Mouse (Mus musculus) midbrain, embryonic 13.5 days (tissue): Measurements from ENCODE around the gene Zfp383. TPM values are rescaled to one million over a fixed set of nuclear protein-coding genes. Genes with fewer than 3 reads are reported as not detected.
A peak's percentile ranks its signal among the peaks of the same experiment; 100 is the strongest.

Source experiments
- ATAC-seq: fragments of 200-750 bp; cut with Nextera tagmentation; 2 replicates; pipeline ENCODE4 v1.8.0; 2017; ENCODE audit warnings: mild to moderate bottlenecking, moderate TSS enrichment, moderate library complexity
- H3K27ac ChIP-seq: fragments of 300-500 bp; sonication (generic); 2 replicates; pipeline ENCODE4 v1.5.1; 2015; ENCODE audit warnings: inconsistent platforms, mild to moderate bottlenecking, moderate library complexity
- H3K27me3 ChIP-seq: fragments of 300-500 bp; sonication (generic); 2 replicates; pipeline ENCODE4 v1.6.1; 2015; ENCODE audit warnings: mild to moderate bottlenecking, inconsistent platforms
- H3K36me3 ChIP-seq: fragments of 300-500 bp; sonication (generic); 2 replicates; pipeline ENCODE4 v1.6.1; 2015; ENCODE audit warnings: mild to moderate bottlenecking, inconsistent platforms
- H3K4me1 ChIP-seq: fragments of 300-500 bp; sonication (generic); replicated peaks from 2 replicates; pipeline ENCODE4 v1.6.1; 2015; ENCODE audit warnings: inconsistent platforms
- H3K4me2 ChIP-seq: fragments of 300-500 bp; sonication (generic); replicated peaks from 2 replicates; pipeline ENCODE4 v1.6.1; 2015; ENCODE audit warnings: moderate library complexity, mild to moderate bottlenecking, inconsistent platforms
- H3K4me3 ChIP-seq: fragments of 300-500 bp; sonication (generic); replicated peaks from 2 replicates; pipeline ENCODE4 v1.5.1; 2015; ENCODE audit warnings: mild to moderate bottlenecking, inconsistent platforms
- H3K9ac ChIP-seq: fragments of 300-500 bp; sonication (generic); replicated peaks from 2 replicates; pipeline ENCODE4 v1.6.1; 2015; ENCODE audit warnings: mild to moderate bottlenecking, inconsistent platforms
- H3K9me3 ChIP-seq: fragments of 300-500 bp; sonication (generic); 2 replicates; pipeline ENCODE4 v1.6.1; 2016; ENCODE audit warnings: mild to moderate bottlenecking, inconsistent platforms
- WGBS: fragments of 180-500 bp; shearing (Covaris S2); methylation state at CpG from one replicate; pipeline ENCODE4 v1.1.7; 2015; 5-methylcytosine and 5-hydroxymethylcytosine counted together
- polyA plus RNA-seq: library from polyadenylated mRNA; unstranded; fragments of >200 nt; fragmentation: Nextera tagmentation; extraction: Ambion mirVana; gene quantifications from 2 replicates; pipeline ENCODE4 v1.2.1, GENCODE M21; 2015

The Zfp383 gene
- polyA plus RNA-seq, 1 experiment from 2014 or later: 8.7 TPM

- Histone ChIP-seq H3K9me3 (no peaks in the 10 kb centered on the region), H3K4me1 (peaks cover 29% of the 10 kb centered on the region), H3K27ac (peak within 1 kb of the TSS; percentile 98), H3K4me3 (peak within 1 kb of the TSS; percentile 63), H3K27me3 (no peaks in the 10 kb centered on the region), H3K4me2 (peak within 1 kb of the TSS; percentile 61), H3K36me3 (peaks cover 27% of the 10 kb centered on the region), H3K9ac (peak within 1 kb of the TSS; percentile 72)
- under 1% methylated on average over 22 of the region's 22 CpGs for WGBS
- ATAC-seq: peak; percentile 87
Measured at GRCm38 (mm10) chr7:29905966-29906681, 1.9 kb upstream of the Zfp383 start, which contains the start of gene Zfp27. Zfp27 (minus strand) TSS chr7:29906572.

DNA sequence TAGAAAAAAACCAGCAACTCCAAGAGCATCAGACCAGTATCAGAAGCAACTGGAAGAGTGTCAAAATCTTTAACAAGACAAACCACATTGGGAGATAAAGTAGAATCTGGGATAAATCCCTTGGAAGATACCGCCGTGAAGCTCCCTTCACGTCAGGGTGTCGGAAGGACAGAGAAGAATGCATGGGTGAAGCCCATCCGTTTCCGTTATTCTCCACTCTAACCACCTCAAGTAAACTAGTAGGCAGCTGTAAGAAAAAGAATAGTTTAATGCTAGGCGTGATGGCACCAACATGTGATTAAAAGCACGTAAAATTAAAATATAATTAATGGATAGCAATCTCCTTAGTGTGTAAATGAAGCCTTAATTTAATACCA is 1.4 kb upstream of the Zfp383 start:
- Histone ChIP-seq H3K9me3 (no peaks in the 10 kb centered on the region), H3K4me1 (peaks cover 31% of the 10 kb centered on the region), H3K27me3 (no peaks in the 10 kb centered on the region), H3K4me3 (peak overlapping the region; percentile 63), H3K4me2 (peak overlapping the region; percentile 61), H3K27ac (peak overlapping the region; percentile 98), H3K36me3 (peaks cover 25% of the 10 kb centered on the region), H3K9ac (peak overlapping the region; percentile 72)
- 15% methylated on average over 8 of the region's 8 CpGs for WGBS
- no peak for ATAC-seq

GRCm38 (mm10) chr7:29907206-29907605 is 817 bp upstream of the Zfp383 start:
- Histone ChIP-seq H3K36me3 (peaks cover 29% of the 10 kb centered on the region), H3K4me3 (peak overlapping the region; percentile 63; the same call in 1 of the 2 replicates), H3K9me3 (no peaks in the 10 kb centered on the region), H3K4me2 (peak overlapping the region; percentile 61), H3K4me1 (peaks cover 31% of the 10 kb centered on the region), H3K9ac (no peak overlapping the region), H3K27me3 (no peaks in the 10 kb centered on the region), H3K27ac (peak overlapping the region; percentile 98)
- no peak for ATAC-seq
- WGBS: 90% methylated on average over 5 of the region's 5 CpGs

- H3K4me3 ChIP-seq: peak overlapping the region; percentile 66
- WGBS: 56% methylated on average over 2 of the region's 2 CpGs
- H3K27me3 ChIP-seq: no peaks in the 10 kb centered on the region
Measured at GRCm38 (mm10) chr7:29910252-29910651, 2.2 kb downstream of the Zfp383 start.

DNA sequence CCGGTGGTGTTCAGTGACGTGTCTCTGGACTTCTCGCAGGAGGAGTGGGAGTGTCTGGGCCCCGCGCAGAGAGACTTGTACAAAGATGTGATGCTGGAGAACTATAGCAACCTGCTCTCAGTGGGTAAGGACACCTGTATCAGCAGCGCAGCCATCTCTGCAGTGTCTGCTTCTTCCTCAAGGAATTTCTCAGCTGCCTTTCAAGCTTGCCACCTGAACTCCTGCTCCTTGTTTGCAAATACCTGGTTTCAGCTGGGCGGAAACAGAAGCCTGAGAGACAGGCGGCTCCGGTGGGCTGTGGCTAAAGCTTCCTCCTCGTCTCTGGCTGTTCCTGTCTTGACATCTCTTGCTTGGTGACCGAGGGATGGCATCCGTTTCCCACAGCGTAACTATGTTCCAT is 4.1 kb downstream of the Zfp383 start:
- Histone ChIP-seq H3K27me3 (no peaks in the 10 kb centered on the region), H3K9ac (no peak overlapping the region), H3K4me3 (no peak overlapping the region), H3K4me1 (peaks cover 23% of the 10 kb centered on the region), H3K4me2 (no peak overlapping the region), H3K9me3 (no peaks in the 10 kb centered on the region), H3K36me3 (peaks cover 58% of the 10 kb centered on the region), H3K27ac (no peak overlapping the region)
- ATAC-seq: no peak
- 95% methylated on average over 13 of the region's 13 CpGs for WGBS

More at GRCm38 (mm10) chr7:29910252-29910651, 2.2 kb downstream of the Zfp383 start:
- H3K36me3 ChIP-seq: peaks cover 44% of the 10 kb centered on the region
- peaks cover 31% of the 10 kb centered on the region for H3K4me1 ChIP-seq
- peak overlapping the region; percentile 71 for H3K4me2 ChIP-seq
- H3K9ac ChIP-seq: 0 out of 2 replicates have a peak overlapping the region, but pooled peaks have one; percentile 10
- no peak overlapping the region for H3K27ac ChIP-seq
- H3K9me3 ChIP-seq: no peaks in the 10 kb centered on the region
- no peak for ATAC-seq

- no peaks in the 10 kb centered on the region for H3K4me1 ChIP-seq
- 71% methylated on average over 6 of the region's 6 CpGs for WGBS
- no peaks in the 10 kb centered on the region for H3K9me3 ChIP-seq
- no peak overlapping the region for H3K4me2 ChIP-seq
- ATAC-seq: no peak
- no peak overlapping the region for H3K4me3 ChIP-seq
- no peak overlapping the region for H3K9ac ChIP-seq
- peaks cover 44% of the 10 kb centered on the region for H3K36me3 ChIP-seq
- no peak overlapping the region for H3K27ac ChIP-seq
- H3K27me3 ChIP-seq: no peaks in the 10 kb centered on the region
Measured at GRCm38 (mm10) chr7:29917371-29918061, 9.5 kb downstream of the Zfp383 start.

GRCm38 (mm10) chr7:29918062-29918453 is 10.0 kb downstream of the Zfp383 start:
- Histone ChIP-seq H3K4me2 (no peak overlapping the region), H3K4me1 (no peaks in the 10 kb centered on the region), H3K4me3 (no peak overlapping the region), H3K36me3 (peaks cover 40% of the 10 kb centered on the region), H3K27me3 (no peaks in the 10 kb centered on the region), H3K27ac (no peak overlapping the region), H3K9me3 (no peaks in the 10 kb centered on the region), H3K9ac (no peak overlapping the region)
- WGBS: 94% methylated on average over 4 of the region's 4 CpGs
- no peak for ATAC-seq

DNA sequence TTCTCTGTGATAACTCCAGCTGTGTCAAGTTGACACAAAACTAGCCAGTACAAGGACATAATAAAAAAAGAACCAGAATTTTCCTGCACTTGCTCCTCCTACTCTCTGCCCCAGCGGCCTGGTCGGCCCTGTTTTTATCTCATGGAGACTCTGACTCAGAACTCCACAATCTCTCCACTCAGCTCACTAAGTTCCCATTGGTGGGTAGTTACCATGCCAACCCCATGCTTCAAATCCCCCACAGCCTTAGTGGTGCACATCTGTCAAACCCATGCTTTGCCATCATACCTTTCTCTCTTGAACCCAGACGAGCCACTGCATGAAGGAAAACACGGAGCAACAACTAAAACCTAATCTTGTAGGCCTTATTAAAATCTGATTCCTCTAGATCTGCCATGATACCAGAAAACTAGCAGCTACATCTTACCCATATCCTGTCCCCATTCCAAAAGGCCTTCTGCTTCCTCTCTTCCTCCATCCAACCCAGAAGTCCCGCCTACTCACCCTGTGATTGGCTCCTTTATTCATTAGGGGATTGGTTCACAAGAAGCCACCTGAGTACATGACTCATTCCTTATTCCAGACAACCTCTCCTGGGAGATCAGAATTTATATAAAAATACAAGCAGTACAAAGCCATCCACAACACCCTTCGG is 13.5 kb downstream of the Zfp383 start:
- 88% methylated on average over 6 of the region's 6 CpGs for WGBS
- H3K27me3 ChIP-seq: no peaks in the 10 kb centered on the region
- no peak for ATAC-seq
- H3K9me3 ChIP-seq: no peaks in the 10 kb centered on the region
- H3K4me1 ChIP-seq: no peaks in the 10 kb centered on the region
- no peak overlapping the region for H3K4me2 ChIP-seq
- H3K9ac ChIP-seq: no peak overlapping the region
- peaks cover 9% of the 10 kb centered on the region for H3K36me3 ChIP-seq
- no peak overlapping the region for H3K4me3 ChIP-seq
- no peak overlapping the region for H3K27ac ChIP-seq

- WGBS: 80% methylated on average over 2 of the region's 2 CpGs
- ATAC-seq: no peak
- no peaks in the 10 kb centered on the region for H3K36me3 ChIP-seq
- no peaks in the 10 kb centered on the region for H3K9me3 ChIP-seq
- H3K27ac ChIP-seq: no peak overlapping the region
- H3K4me1 ChIP-seq: no peaks in the 10 kb centered on the region
- H3K4me3 ChIP-seq: no peak overlapping the region
- H3K4me2 ChIP-seq: no peak overlapping the region
- no peaks in the 10 kb centered on the region for H3K27me3 ChIP-seq
- H3K9ac ChIP-seq: no peak overlapping the region
Measured at GRCm38 (mm10) chr7:29922780-29923179, 14.8 kb downstream of the Zfp383 start.

DNA sequence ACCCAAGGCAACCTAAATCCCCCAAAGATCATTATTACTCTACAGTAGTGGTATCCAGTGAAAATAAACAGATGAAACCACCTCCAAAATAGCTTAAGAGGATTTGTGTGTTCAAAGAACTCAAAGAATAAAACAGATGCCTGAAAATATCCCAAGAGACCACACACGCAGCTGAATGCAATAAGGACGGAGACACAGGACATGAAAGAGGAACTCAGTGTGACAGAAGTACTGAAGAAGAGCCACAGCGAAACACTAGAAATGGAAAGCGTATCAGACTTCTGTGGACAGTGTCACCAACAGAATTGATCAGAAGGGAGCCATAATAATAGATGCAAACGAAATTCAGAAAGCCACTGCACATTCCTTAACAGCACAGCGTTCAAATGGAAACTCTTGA is 30.8 kb downstream of the Zfp383 start:
- no peak overlapping the region for H3K9ac ChIP-seq
- no peak overlapping the region for H3K4me3 ChIP-seq
- H3K9me3 ChIP-seq: no peaks in the 10 kb centered on the region
- no peaks in the 10 kb centered on the region for H3K4me1 ChIP-seq
- no peak for ATAC-seq
- H3K27ac ChIP-seq: no peak overlapping the region
- 77% methylated on average over 6 of the region's 6 CpGs for WGBS
- H3K36me3 ChIP-seq: peaks cover 78% of the 10 kb centered on the region
- no peak overlapping the region for H3K4me2 ChIP-seq
- no peaks in the 10 kb centered on the region for H3K27me3 ChIP-seq

DNA sequence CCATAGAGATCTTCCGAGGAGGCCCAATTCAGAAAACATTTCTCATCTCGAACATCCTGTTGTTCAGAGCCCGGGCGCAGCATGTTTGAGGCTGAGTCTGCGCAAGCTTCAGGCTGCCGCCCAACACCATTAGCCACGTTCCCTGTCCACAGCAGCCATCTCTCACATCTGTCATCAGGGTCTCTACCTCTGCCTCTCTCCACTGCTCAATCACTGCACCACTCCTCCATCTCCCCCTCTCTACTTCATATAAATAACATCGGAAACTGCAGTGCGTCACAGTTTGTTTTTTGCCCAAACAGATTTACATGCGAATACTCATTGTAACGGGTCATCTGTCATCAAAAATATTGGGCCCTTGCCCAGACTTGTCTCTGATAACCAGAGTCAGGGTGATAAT is 33.0 kb downstream of the Zfp383 start:
- H3K9me3 ChIP-seq: no peaks in the 10 kb centered on the region
- no peaks in the 10 kb centered on the region for H3K4me1 ChIP-seq
- H3K27me3 ChIP-seq: no peaks in the 10 kb centered on the region
- H3K36me3 ChIP-seq: peaks cover 64% of the 10 kb centered on the region
- no peak overlapping the region for H3K4me2 ChIP-seq
- H3K27ac ChIP-seq: no peak overlapping the region
- no peak for ATAC-seq
- no peak overlapping the region for H3K9ac ChIP-seq
- no peak overlapping the region for H3K4me3 ChIP-seq
- WGBS: 93% methylated on average over 11 of the region's 11 CpGs

- no peaks in the 10 kb centered on the region for H3K27me3 ChIP-seq
- H3K4me1 ChIP-seq: no peaks in the 10 kb centered on the region
- H3K4me2 ChIP-seq: no peak overlapping the region
- WGBS: 42% methylated on average over 2 of the region's 2 CpGs
- no peaks in the 10 kb centered on the region for H3K9me3 ChIP-seq
- H3K36me3 ChIP-seq: peaks cover 49% of the 10 kb centered on the region
- H3K9ac ChIP-seq: no peak overlapping the region
- H3K27ac ChIP-seq: no peak overlapping the region
- no peak overlapping the region for H3K4me3 ChIP-seq
- no peak for ATAC-seq
Measured at GRCm38 (mm10) chr7:29942740-29943139, 34.7 kb downstream of the Zfp383 start.
